Mouse (Mus musculus) spleen, adult 2 months (tissue): ENCODE results near the gene Kcmf1.

ENCODE experiments used
- CTCF ChIP-seq: fragments of 200-500 bp; IDR thresholded peaks from 2 replicates; pipeline ENCODE4 v1.5.1; 2011; ENCODE audit warnings: mild to moderate bottlenecking, inconsistent platforms; ENCODE audit not compliant: insufficient read depth, insufficient read length, insufficient replicate concordance; ENCODE audit errors: extremely low read depth
- POLR2A ChIP-seq: fragments of 200-500 bp; IDR thresholded peaks from 2 replicates; pipeline ENCODE4 v1.6.1; 2011; ENCODE audit warnings: low read depth, low read length, inconsistent platforms

DNA sequence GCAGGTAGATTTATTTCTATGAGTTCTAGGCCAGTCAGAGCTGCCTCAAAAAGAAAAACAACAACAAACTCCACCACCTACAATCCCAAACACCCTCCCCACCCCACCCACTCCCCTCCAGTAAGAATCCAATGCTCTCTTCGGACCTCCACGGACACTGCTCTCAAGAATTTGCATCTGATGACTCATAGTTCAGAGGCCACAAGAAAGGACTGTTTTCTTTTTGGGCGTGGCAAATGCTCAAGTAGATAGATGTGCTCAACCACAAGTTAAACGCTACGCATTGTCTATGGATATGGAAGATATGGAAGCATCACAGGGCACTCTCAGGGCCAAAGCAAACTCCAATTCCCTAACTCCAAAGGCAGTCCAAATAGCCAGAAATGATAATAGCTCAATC, 45.5 kb downstream of the Kcmf1 start:
- TF ChIP-seq CTCF (no peak), POLR2A (no peak)
